Mouse (Mus musculus) limb, embryonic 13.5 days (tissue): ENCODE results near the gene BC048403. TPM values are rescaled to one million over a fixed set of nuclear protein-coding genes. Genes with fewer than 3 reads are reported as not detected.

Experiments
- ATAC-seq: fragments of 200-750 bp; cut with Nextera tagmentation; 2 replicates; pipeline ENCODE4 v1.8.0; 2017; ENCODE audit warnings: low read depth, moderate number of reproducible peaks, moderate TSS enrichment; ENCODE audit not compliant: low FRiP score
- H3K27ac ChIP-seq: fragments of 300-500 bp; sonication (generic); 2 replicates; pipeline ENCODE4 v1.5.1; 2015; ENCODE audit warnings: inconsistent platforms, mild to moderate bottlenecking, moderate library complexity
- H3K27me3 ChIP-seq: fragments of 300-500 bp; sonication (generic); 2 replicates; pipeline ENCODE4 v1.6.1; 2015; ENCODE audit warnings: mild to moderate bottlenecking, inconsistent platforms
- H3K36me3 ChIP-seq: fragments of 300-500 bp; sonication (generic); 2 replicates; pipeline ENCODE4 v1.6.1; 2015; ENCODE audit warnings: inconsistent platforms, mild to moderate bottlenecking, moderate library complexity
- H3K4me1 ChIP-seq: fragments of 300-500 bp; sonication (generic); 2 replicates; pipeline ENCODE4 v1.6.1; 2015; ENCODE audit warnings: inconsistent platforms
- H3K4me2 ChIP-seq: fragments of 300-500 bp; sonication (generic); replicated peaks from 2 replicates; pipeline ENCODE4 v1.6.1; 2015; ENCODE audit warnings: inconsistent platforms, mild to moderate bottlenecking, moderate library complexity
- H3K4me3 ChIP-seq: fragments of 300-500 bp; sonication (generic); 2 replicates; pipeline ENCODE4 v1.5.1; 2015; ENCODE audit warnings: moderate library complexity, mild to moderate bottlenecking, inconsistent platforms
- H3K9ac ChIP-seq: fragments of 300-500 bp; sonication (generic); 2 replicates; pipeline ENCODE4 v1.6.1; 2015; ENCODE audit warnings: mild to moderate bottlenecking, inconsistent platforms
- H3K9me3 ChIP-seq: fragments of 300-500 bp; sonication (generic); 2 replicates; pipeline ENCODE4 v1.6.1; 2016; ENCODE audit warnings: inconsistent platforms
- WGBS: fragments of 180-500 bp; shearing (Covaris S2); methylation state at CpG from one replicate; pipeline ENCODE4 v1.1.7; 2015; 5-methylcytosine and 5-hydroxymethylcytosine counted together
- polyA plus RNA-seq: library from polyadenylated mRNA; unstranded; fragments of >200 nt; fragmentation: Nextera tagmentation; extraction: Ambion mirVana; gene quantifications from 2 replicates; pipeline ENCODE4 v1.2.1, GENCODE M21; 2015

BC048403 gene
- polyA plus RNA-seq, 1 experiment from 2014 or later = 2.8 TPM

- 93% methylated on average over 12 of the region's 12 CpGs for WGBS
- no peak for ATAC-seq
- peaks cover 40% of the 10 kb centered on the region for H3K36me3 ChIP-seq
Measured at GRCm38 (mm10) chr10:121794486-121794885, 54.7 kb downstream of the BC048403 start.

GRCm38 (mm10) chr10:121796027-121796802, 56.5 kb downstream of the BC048403 start:
- Histone ChIP-seq H3K4me2 (no peak overlapping the region), H3K27ac (no peak overlapping the region), H3K4me3 (no peak overlapping the region), H3K4me1 (peaks cover 13% of the 10 kb centered on the region), H3K9ac (no peak overlapping the region), H3K36me3 (peaks cover 55% of the 10 kb centered on the region), H3K9me3 (no peaks in the 10 kb centered on the region), H3K27me3 (no peaks in the 10 kb centered on the region)
- WGBS = 68% methylated on average over 8 of the region's 8 CpGs
- ATAC-seq = no peak

More at GRCm38 (mm10) chr10:121794486-121794885, 54.7 kb downstream of the BC048403 start:
- Histone ChIP-seq H3K4me2 (no peak overlapping the region), H3K9me3 (no peaks in the 10 kb centered on the region), H3K4me1 (peaks cover 13% of the 10 kb centered on the region), H3K4me3 (no peak overlapping the region), H3K9ac (no peak overlapping the region), H3K27me3 (no peaks in the 10 kb centered on the region), H3K27ac (no peak overlapping the region)

GRCm38 (mm10) chr10:121800041-121800440, 60.3 kb downstream of the BC048403 start:
- H3K9ac ChIP-seq = no peak overlapping the region
- no peak overlapping the region for H3K27ac ChIP-seq
- ATAC-seq = no peak
- H3K4me1 ChIP-seq = peaks cover 13% of the 10 kb centered on the region
- H3K4me2 ChIP-seq = no peak overlapping the region
- no peak overlapping the region for H3K4me3 ChIP-seq
- H3K36me3 ChIP-seq = peaks cover 51% of the 10 kb centered on the region
- no peaks in the 10 kb centered on the region for H3K27me3 ChIP-seq
- 93% methylated on average over 13 of the region's 13 CpGs for WGBS
- H3K9me3 ChIP-seq = no peaks in the 10 kb centered on the region

Other genes starting within 250 kb of the BC048403 start
- 31.1 and 32.5 TPM in 2 replicates for gene Tbk1, start 153.2 kb upstream of the BC048403 start, polyA plus RNA-seq
- 45.8 and 46.0 TPM in 2 replicates for gene Xpot, start 113.6 kb upstream of the BC048403 start, polyA plus RNA-seq
- 1.2 TPM in 2 replicates for gene D930020B18Rik, start 98.3 kb upstream of the BC048403 start, polyA plus RNA-seq